Mouse (Mus musculus) lung, adult 2 months (tissue): ENCODE results near the gene C77080. TPM values are rescaled to one million over a fixed set of nuclear protein-coding genes. Genes with fewer than 3 reads are reported as not detected.

Experiments
- DNase-seq: peaks from one replicate; pipeline ENCODE4 v3.0.0; 2022
- H3K4me1 ChIP-seq: fragments of 200-500 bp; 2 replicates; pipeline ENCODE4 v1.6.1; 2011; ENCODE audit warnings: low read length; ENCODE audit not compliant: control insufficient read depth, insufficient read depth
- H3K4me3 ChIP-seq: fragments of 200-500 bp; replicated peaks from 2 replicates; pipeline ENCODE3; 2011; ENCODE audit warnings: low read depth, mild to moderate bottlenecking, control low read depth, low read length; ENCODE audit errors: extremely low read depth
- CTCF ChIP-seq: fragments of 200-500 bp; IDR thresholded peaks from 2 replicates; pipeline ENCODE4 v1.5.1; 2011; ENCODE audit warnings: mild to moderate bottlenecking, low read length, control low read depth; ENCODE audit not compliant: insufficient read depth
- POLR2A ChIP-seq: fragments of 200-500 bp; IDR thresholded peaks from 2 replicates; pipeline ENCODE4 v1.6.1; 2011; ENCODE audit warnings: low read depth, mild to moderate bottlenecking, control low read depth, low read length, borderline replicate concordance; ENCODE audit errors: extremely low read depth
- WGBS: fragments of 180-500 bp; shearing (Covaris S2); methylation state at CpG from one replicate; pipeline ENCODE4 v1.1.7; 2018; 5-methylcytosine and 5-hydroxymethylcytosine counted together
- polyA plus RNA-seq: library from polyadenylated mRNA; depleted of rRNA; stranded (reverse); fragments of >200 nt; gene quantifications from 2 replicates; pipeline ENCODE4 v1.2.3, GENCODE M21; 2012

The C77080 gene
- polyA plus RNA-seq, 1 experiment, result 47.1 TPM

- WGBS, result 74% methylated on average over 3 of the region's 3 CpGs
- TF ChIP-seq POLR2A (no peak), CTCF (no peak)
- no peak for DNase-seq
- no peak overlapping the region for H3K4me3 ChIP-seq
- H3K4me1 ChIP-seq, result peaks cover 12% of the 10 kb centered on the region
These were observed 26.1 kb downstream of the C77080 start for GRCm38 (mm10) chr4:129235147-129235546.

GRCm38 (mm10) chr4:129234488-129234887 is 26.7 kb downstream of the C77080 start:
- H3K4me1 ChIP-seq, result peaks cover 10% of the 10 kb centered on the region
- no peak for TF ChIP-seq POLR2A
- TF ChIP-seq CTCF, result no peak
- 30% methylated on average over 7 of the region's 7 CpGs for WGBS
- no peak for DNase-seq
- no peak overlapping the region for H3K4me3 ChIP-seq

- peaks cover 5% of the 10 kb centered on the region for H3K4me1 ChIP-seq
- TF ChIP-seq POLR2A (no peak), CTCF (no peak)
- WGBS, result 77% methylated on average over 9 of the region's 9 CpGs
- DNase-seq, result no peak
- no peak overlapping the region for H3K4me3 ChIP-seq
These were observed 28.4 kb downstream of the C77080 start for GRCm38 (mm10) chr4:129232561-129233360.

- 69% methylated on average over 12 of the region's 12 CpGs for WGBS
- DNase-seq, result peak; percentile 71
- peaks cover 5% of the 10 kb centered on the region for H3K4me1 ChIP-seq
- H3K4me3 ChIP-seq, result no peak overlapping the region
- TF ChIP-seq POLR2A, result 0 out of 2 replicates have a peak, but pooled peaks have one; percentile 16
- no peak for TF ChIP-seq CTCF
These were observed 29.4 kb downstream of the C77080 start for GRCm38 (mm10) chr4:129231594-129232450.

GRCm38 (mm10) chr4:129230926-129231325 is 30.3 kb downstream of the C77080 start:
- 70% methylated on average over 8 of the region's 8 CpGs for WGBS

GRCm38 (mm10) chr4:129227985-129228381 is 33.2 kb downstream of the C77080 start:
- WGBS, result 32% methylated on average over 8 of the region's 8 CpGs
- Histone ChIP-seq H3K4me1 (no peaks in the 10 kb centered on the region; the same call in 1 of the 2 replicates), H3K4me3 (no peak overlapping the region)
- TF ChIP-seq CTCF (no peak), POLR2A (no peak)
- DNase-seq, result no peak

More at GRCm38 (mm10) chr4:129230926-129231325, 30.3 kb downstream of the C77080 start:
- no peak for DNase-seq
- H3K4me1 ChIP-seq, result peaks cover 5% of the 10 kb centered on the region
- H3K4me3 ChIP-seq, result no peak overlapping the region
- TF ChIP-seq CTCF, result no peak
- TF ChIP-seq POLR2A, result no peak

GRCm38 (mm10) chr4:129227170-129227984 is 33.8 kb downstream of the C77080 start:
- Histone ChIP-seq H3K4me3 (no peak overlapping the region), H3K4me1 (no peaks in the 10 kb centered on the region; the same call in 1 of the 2 replicates)
- no peak for TF ChIP-seq CTCF
- no peak for TF ChIP-seq POLR2A
- DNase-seq, result no peak
- WGBS, result 38% methylated on average over 22 of the region's 22 CpGs

GRCm38 (mm10) chr4:129226441-129226963 is 34.7 kb downstream of the C77080 start:
- DNase-seq, result no peak
- 39% methylated on average over 5 of the region's 5 CpGs for WGBS
- no peak overlapping the region for H3K4me3 ChIP-seq
- H3K4me1 ChIP-seq, result no peaks in the 10 kb centered on the region
- TF ChIP-seq POLR2A, result no peak

- DNase-seq, result no peak
- H3K4me3 ChIP-seq, result no peak overlapping the region
- 96% methylated on average over 12 of the region's 12 CpGs for WGBS
- no peaks in the 10 kb centered on the region for H3K4me1 ChIP-seq
- no peak for TF ChIP-seq CTCF
- no peak for TF ChIP-seq POLR2A
These were observed 35.9 kb downstream of the C77080 start for GRCm38 (mm10) chr4:129225315-129225714.
